Mouse (Mus musculus): Measurements from ENCODE around the gene Alox8. TPM values are rescaled to one million over a fixed set of nuclear protein-coding genes. Genes with fewer than 3 reads are reported as not detected.

Gene Alox8
- 0.30 TPM in 1 of 2 replicates, not detected in the other for total RNA-seq (2017)

DNA sequence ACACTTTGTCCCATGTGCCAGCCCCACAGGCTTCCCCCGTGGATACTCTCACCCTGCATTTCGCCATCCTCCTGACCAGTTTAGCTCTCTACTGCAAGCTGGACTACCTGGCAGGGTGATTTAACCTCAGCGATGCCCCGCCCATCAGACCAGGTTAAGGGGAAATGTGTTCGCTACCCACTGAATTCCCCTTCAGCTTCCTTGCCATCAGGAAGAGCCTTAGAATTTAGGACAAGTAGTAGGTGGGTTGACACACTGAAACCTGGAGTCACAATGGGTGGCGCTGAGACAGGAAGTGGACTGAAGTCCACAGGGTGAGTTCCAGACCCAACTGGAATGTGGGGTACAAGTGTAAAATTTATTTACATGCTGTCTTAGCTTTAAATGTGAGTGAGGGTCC is at the start of gene Alox8:
Gene Alox8, minus strand, starts transcription at position 101 of the 400 bp plus-strand sequence.
- ATAC-seq (replicated peaks in 1 of 2; ENCODE audit: insufficient read depth in 1 of 2, low FRiP score in 2 of 2, low TSS enrichment in 1 of 2, low read depth in 1 of 2, poor library complexity in 2 of 2, severe bottlenecking in 2 of 2) = no peak

- 0 out of 4 replicates have a peak, but pooled peaks of 1 of the 2 experiments have one; percentile 42 for ATAC-seq (replicated peaks in 1 of 2; ENCODE audit: insufficient read depth in 1 of 2, low FRiP score in 2 of 2, low TSS enrichment in 1 of 2, low read depth in 1 of 2, poor library complexity in 2 of 2, severe bottlenecking in 2 of 2)
These were observed 48.0 kb upstream of the Alox8 start for GRCm38 (mm10) chr11:69245643-69246042.

DNA sequence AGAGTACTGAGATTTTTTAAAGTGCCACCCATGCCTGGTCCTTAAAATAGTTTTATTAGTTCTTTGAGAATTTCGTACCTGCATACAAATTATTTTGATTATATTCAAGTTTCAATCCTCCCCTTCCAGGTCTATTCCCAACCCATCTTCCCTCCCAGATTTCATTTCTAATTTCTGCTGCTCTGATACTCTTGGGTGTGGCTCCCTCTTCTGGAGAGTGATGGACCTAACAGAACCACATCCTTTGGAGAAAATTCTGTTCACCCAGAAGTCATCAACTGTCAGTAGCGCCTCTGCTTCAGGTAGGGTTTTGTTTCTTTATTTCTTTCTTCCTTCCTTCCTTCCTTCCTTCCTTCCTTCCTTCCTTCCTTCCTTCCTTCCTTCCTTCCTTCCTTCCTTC is 47.3 kb upstream of the Alox8 start:
- peak in 1 of 2 experiments; percentile 56; a peak in 1 of 4 replicates for ATAC-seq (replicated peaks in 1 of 2; ENCODE audit: insufficient read depth in 1 of 2, low FRiP score in 2 of 2, low TSS enrichment in 1 of 2, low read depth in 1 of 2, poor library complexity in 2 of 2, severe bottlenecking in 2 of 2)

GRCm38 (mm10) chr11:69236926-69237260 is 39.2 kb upstream of the Alox8 start, which contains the start of gene Gucy2e:
Gene Gucy2e (minus strand): TSS chr11:69237036.
- no peak for ATAC-seq (replicated peaks in 1 of 2; ENCODE audit: insufficient read depth in 1 of 2, low FRiP score in 2 of 2, low TSS enrichment in 1 of 2, low read depth in 1 of 2, poor library complexity in 2 of 2, severe bottlenecking in 2 of 2)

DNA sequence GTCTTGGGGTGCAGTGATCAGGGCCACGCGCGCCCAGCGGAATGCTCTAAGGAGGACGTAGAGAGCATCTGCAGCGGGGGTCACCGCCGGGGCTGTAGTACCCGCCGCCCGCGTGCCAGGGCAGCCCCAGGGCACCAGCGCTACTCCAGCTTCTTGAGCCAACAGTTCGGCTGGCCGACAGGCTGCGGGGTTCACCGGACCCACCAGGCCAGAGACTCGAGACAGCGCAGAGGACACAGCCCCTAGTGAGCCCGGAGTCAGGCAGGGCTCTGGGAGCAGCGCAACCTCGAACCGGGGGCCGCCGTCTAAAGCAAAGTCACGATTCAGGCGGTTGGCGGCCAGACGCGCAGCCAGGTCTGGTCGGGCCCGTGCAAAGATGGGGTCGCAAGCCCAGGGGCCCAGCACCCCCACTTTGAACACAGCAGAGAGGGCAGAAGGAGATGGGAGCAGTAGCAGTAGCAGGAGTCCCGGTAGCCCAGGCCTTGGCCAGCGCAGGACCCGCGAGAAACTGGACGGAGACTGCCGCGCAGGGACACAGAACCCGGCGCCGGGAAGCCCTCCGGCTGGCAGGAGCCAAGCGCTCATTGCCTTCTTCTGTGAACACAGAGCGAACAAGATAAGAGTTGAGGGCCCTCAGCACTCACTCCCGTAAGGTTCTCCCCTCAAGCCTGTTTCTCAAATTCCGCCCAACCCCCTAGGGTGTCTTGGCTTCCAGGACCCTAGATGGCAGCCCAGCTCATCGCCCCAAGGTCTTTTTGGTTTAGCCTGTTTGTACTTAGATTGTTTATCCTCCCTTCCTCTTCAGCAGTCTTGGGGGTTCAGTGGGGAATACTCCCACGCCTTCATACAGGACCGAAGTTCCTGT is 38.6 kb upstream of the Alox8 start:
- ATAC-seq (replicated peaks in 1 of 2; ENCODE audit: insufficient read depth in 1 of 2, low FRiP score in 2 of 2, low TSS enrichment in 1 of 2, low read depth in 1 of 2, poor library complexity in 2 of 2, severe bottlenecking in 2 of 2) = no peak

DNA sequence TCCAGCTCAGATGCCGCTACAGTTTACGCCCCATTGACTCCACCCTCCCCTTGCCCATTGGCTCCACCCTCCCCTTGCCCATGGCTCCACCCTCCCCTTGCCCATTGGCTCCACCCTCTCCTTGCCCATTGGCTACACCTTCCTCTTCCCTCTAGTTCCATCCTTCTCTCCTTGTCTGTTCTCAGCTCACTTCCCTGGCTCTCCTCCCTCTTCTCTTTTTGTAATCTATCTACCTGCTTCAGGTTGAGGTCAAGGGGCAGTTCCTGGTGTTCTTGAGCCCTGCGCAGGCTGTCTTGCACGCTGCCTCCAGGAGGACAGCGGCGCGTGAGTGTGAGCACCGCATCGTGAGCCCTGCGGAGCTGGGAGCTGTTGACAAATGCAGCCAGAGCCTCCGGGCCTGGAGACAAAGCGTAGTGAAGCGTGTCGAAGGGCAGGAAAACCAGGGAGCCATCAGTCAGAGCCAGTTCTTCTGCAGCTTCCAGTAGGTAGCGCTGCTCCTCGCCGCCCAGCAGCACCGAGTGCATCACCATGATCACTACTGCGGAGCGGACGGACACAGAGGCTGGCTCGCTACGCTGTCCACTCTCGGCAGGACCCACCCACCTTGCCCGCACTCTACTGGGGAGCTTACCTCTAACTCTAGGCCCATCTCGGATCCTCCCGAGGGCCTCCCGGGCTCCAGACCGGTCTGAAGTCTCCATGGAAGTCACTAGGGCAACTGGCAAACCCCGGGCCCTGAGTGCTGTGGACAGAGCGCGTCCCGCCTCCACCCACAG is 37.8 kb upstream of the Alox8 start:
- peak; percentile 80 to 82; a peak in 3 of 4 replicates for ATAC-seq (replicated peaks in 1 of 2; ENCODE audit: insufficient read depth in 1 of 2, low FRiP score in 2 of 2, low TSS enrichment in 1 of 2, low read depth in 1 of 2, poor library complexity in 2 of 2, severe bottlenecking in 2 of 2)

GRCm38 (mm10) chr11:69233141-69233540 is 35.5 kb upstream of the Alox8 start:
- no peak for ATAC-seq (replicated peaks in 1 of 2; ENCODE audit: insufficient read depth in 1 of 2, low FRiP score in 2 of 2, low TSS enrichment in 1 of 2, low read depth in 1 of 2, poor library complexity in 2 of 2, severe bottlenecking in 2 of 2)

- no peak for ATAC-seq (replicated peaks in 1 of 2; ENCODE audit: insufficient read depth in 1 of 2, low FRiP score in 2 of 2, low TSS enrichment in 1 of 2, low read depth in 1 of 2, poor library complexity in 2 of 2, severe bottlenecking in 2 of 2)
These were observed 32.8 kb upstream of the Alox8 start for GRCm38 (mm10) chr11:69230420-69230819.

DNA sequence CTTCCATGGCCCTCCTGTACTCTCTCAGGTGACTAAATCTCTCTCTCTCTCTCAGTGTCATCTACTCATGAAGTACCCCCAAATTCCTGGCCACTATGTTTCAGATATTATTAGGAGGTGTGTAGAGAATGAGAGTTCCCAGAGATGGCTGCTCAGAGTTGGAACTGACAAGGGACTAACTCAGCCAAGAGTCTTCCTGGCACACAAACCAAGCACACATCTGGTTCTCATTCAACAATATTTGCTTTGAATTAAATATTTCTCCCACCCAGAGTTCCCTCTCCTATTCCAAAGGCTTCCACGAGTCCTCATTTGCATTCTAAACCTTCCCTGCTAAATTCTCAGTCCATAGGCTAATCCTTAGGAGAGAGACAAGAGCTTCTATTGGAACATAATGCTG is 28.1 kb upstream of the Alox8 start:
- no peak for ATAC-seq (replicated peaks in 1 of 2; ENCODE audit: insufficient read depth in 1 of 2, low FRiP score in 2 of 2, low TSS enrichment in 1 of 2, low read depth in 1 of 2, poor library complexity in 2 of 2, severe bottlenecking in 2 of 2)

- no peak for ATAC-seq (replicated peaks in 1 of 2; ENCODE audit: insufficient read depth in 1 of 2, low FRiP score in 2 of 2, low TSS enrichment in 1 of 2, low read depth in 1 of 2, poor library complexity in 2 of 2, severe bottlenecking in 2 of 2)
These were observed 25.5 kb upstream of the Alox8 start for GRCm38 (mm10) chr11:69223101-69223500.

GRCm38 (mm10) chr11:69221070-69221469 is 23.4 kb upstream of the Alox8 start:
- no peak for ATAC-seq (replicated peaks in 1 of 2; ENCODE audit: insufficient read depth in 1 of 2, low FRiP score in 2 of 2, low TSS enrichment in 1 of 2, low read depth in 1 of 2, poor library complexity in 2 of 2, severe bottlenecking in 2 of 2)

- no peak for ATAC-seq (replicated peaks in 1 of 2; ENCODE audit: insufficient read depth in 1 of 2, low FRiP score in 2 of 2, low TSS enrichment in 1 of 2, low read depth in 1 of 2, poor library complexity in 2 of 2, severe bottlenecking in 2 of 2)
These were observed 21.0 kb upstream of the Alox8 start for GRCm38 (mm10) chr11:69218661-69219060.

GRCm38 (mm10) chr11:69217411-69217810 is 19.8 kb upstream of the Alox8 start:
- ATAC-seq (replicated peaks in 1 of 2; ENCODE audit: insufficient read depth in 1 of 2, low FRiP score in 2 of 2, low TSS enrichment in 1 of 2, low read depth in 1 of 2, poor library complexity in 2 of 2, severe bottlenecking in 2 of 2) = no peak

GRCm38 (mm10) chr11:69211431-69211830 is 13.8 kb upstream of the Alox8 start:
- ATAC-seq (replicated peaks in 1 of 2; ENCODE audit: insufficient read depth in 1 of 2, low FRiP score in 2 of 2, low TSS enrichment in 1 of 2, low read depth in 1 of 2, poor library complexity in 2 of 2, severe bottlenecking in 2 of 2) = no peak

DNA sequence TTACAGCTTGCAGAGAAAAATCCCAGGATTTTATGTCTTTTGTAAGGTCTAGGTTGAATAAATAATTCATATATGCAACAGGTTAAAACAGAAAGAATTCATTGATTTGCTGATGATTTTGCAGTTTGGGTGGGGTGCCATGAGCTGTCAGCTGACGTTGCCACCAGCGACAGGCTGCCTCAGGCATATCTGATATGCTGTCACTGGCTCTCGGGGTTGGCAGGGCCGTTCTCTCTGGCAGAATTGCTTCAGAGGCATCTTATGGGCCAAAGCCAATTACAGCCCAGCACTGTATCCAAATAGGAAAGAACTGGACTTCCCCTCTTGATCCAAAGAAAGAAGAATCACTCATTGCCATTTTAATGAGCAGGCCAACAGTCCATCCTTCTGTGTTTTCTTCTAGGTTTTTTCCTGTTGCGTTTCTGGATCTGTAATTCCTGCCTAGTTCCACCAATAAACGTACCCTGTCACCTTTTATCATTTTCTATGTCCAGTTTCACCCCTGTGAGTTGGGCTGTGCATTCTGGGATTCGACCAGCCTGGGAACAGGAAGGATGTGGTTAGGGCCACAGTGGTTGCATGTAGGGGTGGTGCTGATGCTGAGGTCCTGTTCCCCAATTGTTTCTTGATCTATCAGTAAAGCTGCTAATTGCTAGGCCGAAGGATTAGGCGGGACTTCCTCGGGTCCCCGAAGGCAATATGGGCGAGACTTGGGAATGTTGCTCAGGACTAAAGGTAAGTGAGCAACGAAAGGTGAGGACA is 5.0 kb upstream of the Alox8 start:
- ATAC-seq (replicated peaks in 1 of 2; ENCODE audit: insufficient read depth in 1 of 2, low FRiP score in 2 of 2, low TSS enrichment in 1 of 2, low read depth in 1 of 2, poor library complexity in 2 of 2, severe bottlenecking in 2 of 2) = no peak

DNA sequence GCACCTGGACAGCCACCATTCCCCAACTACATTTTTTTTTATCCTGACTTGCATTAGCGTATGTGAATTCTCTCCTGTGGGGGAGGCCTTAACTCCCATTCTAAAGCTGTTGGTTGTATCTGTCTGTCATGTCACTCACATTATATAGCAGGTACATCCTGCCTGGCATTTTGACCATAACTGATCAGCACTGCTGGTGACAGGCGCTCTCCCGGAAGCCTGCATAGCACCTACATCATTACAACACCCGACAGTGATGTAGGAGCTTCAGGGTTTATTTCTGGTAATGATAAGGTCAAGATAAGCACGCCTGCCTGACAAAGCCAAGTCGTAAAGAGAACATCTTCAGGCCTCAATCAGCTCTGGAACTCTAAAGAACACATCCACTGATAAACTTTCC is 2.6 kb upstream of the Alox8 start:
- ATAC-seq (replicated peaks in 1 of 2; ENCODE audit: insufficient read depth in 1 of 2, low FRiP score in 2 of 2, low TSS enrichment in 1 of 2, low read depth in 1 of 2, poor library complexity in 2 of 2, severe bottlenecking in 2 of 2) = no peak

- ATAC-seq (replicated peaks in 1 of 2; ENCODE audit: insufficient read depth in 1 of 2, low FRiP score in 2 of 2, low TSS enrichment in 1 of 2, low read depth in 1 of 2, poor library complexity in 2 of 2, severe bottlenecking in 2 of 2) = no peak
These were observed 1.6 kb upstream of the Alox8 start for GRCm38 (mm10) chr11:69199251-69199650.

DNA sequence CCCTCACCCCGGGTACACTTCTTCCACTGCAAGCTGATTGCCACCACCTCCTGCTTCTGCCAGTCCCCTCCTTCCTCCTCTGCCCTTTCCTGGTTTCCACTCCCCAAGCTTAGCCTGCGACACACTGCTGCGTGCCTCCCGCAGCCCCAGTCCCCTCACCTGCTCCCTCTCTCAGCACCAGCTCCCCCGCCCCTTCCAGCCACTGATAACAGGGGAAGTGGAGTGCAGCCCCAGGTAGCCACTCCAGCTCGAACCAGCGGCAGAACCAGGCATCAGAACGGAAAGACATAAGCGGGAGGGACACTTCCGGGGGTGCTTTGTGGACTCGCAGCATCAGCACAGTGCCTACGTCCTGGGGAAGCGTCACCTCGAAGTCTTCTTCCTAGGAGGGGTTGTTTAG is 449 bp downstream of the Alox8 start:
- peak; percentile 49 to 58 for ATAC-seq (replicated peaks in 1 of 2; ENCODE audit: insufficient read depth in 1 of 2, low FRiP score in 2 of 2, low TSS enrichment in 1 of 2, low read depth in 1 of 2, poor library complexity in 2 of 2, severe bottlenecking in 2 of 2)

All from hematopoietic stem cell, adult 5-6 weeks (primary cell).